Mouse (Mus musculus) hindbrain, embryonic 14.5 days (tissue): ENCODE results near the gene Plet1. TPM values are rescaled to one million over a fixed set of nuclear protein-coding genes. Genes with fewer than 3 reads are reported as not detected.

ENCODE experiments used
- ATAC-seq: fragments of 200-750 bp; cut with Nextera tagmentation; 2 replicates; pipeline ENCODE4 v1.8.0; 2017; ENCODE audit warnings: moderate number of reproducible peaks, mild to moderate bottlenecking, moderate TSS enrichment, moderate library complexity; ENCODE audit not compliant: low FRiP score
- DNase-seq: peaks from one replicate; pipeline ENCODE4 v3.0.0-alpha.2; 2015; ENCODE audit warnings: low spot score
- H3K27ac ChIP-seq: fragments of 300-500 bp; sonication (generic); 2 replicates; pipeline ENCODE4 v1.5.1; 2014; ENCODE audit warnings: mild to moderate bottlenecking, moderate library complexity
- H3K27me3 ChIP-seq: fragments of 300-500 bp; sonication (generic); 2 replicates; pipeline ENCODE4 v1.6.1; 2014; ENCODE audit warnings: mild to moderate bottlenecking, low read length, mixed read lengths; ENCODE audit not compliant: control insufficient read depth, insufficient read depth
- H3K36me3 ChIP-seq: fragments of 300-500 bp; sonication (generic); replicated peaks from 2 replicates; pipeline ENCODE4 v1.6.1; 2014; ENCODE audit not compliant: control insufficient read depth, insufficient read depth
- H3K4me1 ChIP-seq: fragments of 300-500 bp; sonication (generic); replicated peaks from 2 replicates; pipeline ENCODE4 v1.6.1; 2014; ENCODE audit warnings: antibody characterized with exemption, low read length, mixed read lengths; ENCODE audit not compliant: control insufficient read depth, insufficient read depth
- H3K4me2 ChIP-seq: fragments of 300-500 bp; sonication (generic); replicated peaks from 2 replicates; pipeline ENCODE4 v1.6.1; 2014; ENCODE audit warnings: mild to moderate bottlenecking, moderate library complexity
- H3K4me3 ChIP-seq: fragments of 300-500 bp; sonication (generic); replicated peaks from 2 replicates; pipeline ENCODE4 v1.5.1; 2014; ENCODE audit warnings: mild to moderate bottlenecking, low read length
- H3K9ac ChIP-seq: fragments of 300-500 bp; sonication (generic); 2 replicates; pipeline ENCODE4 v1.6.1; 2014
- H3K9me3 ChIP-seq: fragments of 300-500 bp; sonication (generic); 2 replicates; pipeline ENCODE4 v1.6.1; 2016; ENCODE audit warnings: low read length; ENCODE audit not compliant: control insufficient read depth
- WGBS: fragments of 180-500 bp; shearing (Covaris S2); extraction: QIAGEN DNeasy Blood & Tissue Kit; methylation state at CpG from one replicate; pipeline ENCODE4 v1.1.7; 2014; 5-methylcytosine and 5-hydroxymethylcytosine counted together
- polyA plus RNA-seq: library from polyadenylated mRNA; unstranded; fragments of >200 nt; fragmentation: Nextera tagmentation; extraction: Ambion mirVana; gene quantifications from 2 replicates; pipeline ENCODE4 v1.2.1, GENCODE M21; 2014

The Plet1 gene
- polyA plus RNA-seq, 1 experiment from 2014 or later, result 0.24 TPM

- no peak for DNase-seq
- Histone ChIP-seq H3K4me1 (0 out of 2 replicates have a peak, but pooled peaks cover 7% of the 10 kb centered on the region), H3K27ac (no peak overlapping the region), H3K4me2 (no peak overlapping the region), H3K9ac (no peak overlapping the region), H3K9me3 (no peaks in the 10 kb centered on the region), H3K36me3 (no peaks in the 10 kb centered on the region), H3K4me3 (no peak overlapping the region), H3K27me3 (no peaks in the 10 kb centered on the region)
- 84% methylated on average over 2 of the region's 2 CpGs for WGBS
- ATAC-seq, result no peak
Measured at GRCm38 (mm10) chr9:50491531-50492045, 2.7 kb upstream of the Plet1 start.

GRCm38 (mm10) chr9:50493777-50494176, 548 bp upstream of the Plet1 start:
- no peak overlapping the region for H3K4me3 ChIP-seq
- ATAC-seq, result no peak
- 69% methylated on average over 2 of the region's 2 CpGs for WGBS

GRCm38 (mm10) chr9:50495405-50496150, 1.3 kb downstream of the Plet1 start:
- Histone ChIP-seq H3K27ac (no peak overlapping the region), H3K9ac (no peak overlapping the region), H3K4me3 (no peak overlapping the region), H3K4me1 (0 out of 2 replicates have a peak, but pooled peaks cover 7% of the 10 kb centered on the region), H3K9me3 (no peaks in the 10 kb centered on the region), H3K27me3 (no peaks in the 10 kb centered on the region), H3K36me3 (no peaks in the 10 kb centered on the region), H3K4me2 (0 out of 2 replicates have a peak overlapping the region, but pooled peaks have one; percentile 8)
- ATAC-seq, result no peak
- DNase-seq, result no peak
- WGBS, result 70% methylated on average over 10 of the region's 10 CpGs

More at GRCm38 (mm10) chr9:50493777-50494176, 548 bp upstream of the Plet1 start:
- Histone ChIP-seq H3K27me3 (no peaks in the 10 kb centered on the region), H3K36me3 (no peaks in the 10 kb centered on the region), H3K9ac (no peak overlapping the region), H3K4me1 (0 out of 2 replicates have a peak, but pooled peaks cover 7% of the 10 kb centered on the region), H3K9me3 (no peaks in the 10 kb centered on the region), H3K4me2 (no peak overlapping the region), H3K27ac (no peak overlapping the region)
- no peak for DNase-seq

GRCm38 (mm10) chr9:50496151-50496505, 1.8 kb downstream of the Plet1 start:
- no peaks in the 10 kb centered on the region for H3K9me3 ChIP-seq
- no peak overlapping the region for H3K4me3 ChIP-seq
- ATAC-seq, result no peak
- H3K9ac ChIP-seq, result no peak overlapping the region
- no peak overlapping the region for H3K27ac ChIP-seq
- 15% methylated on average over 6 of the region's 6 CpGs for WGBS
- H3K27me3 ChIP-seq, result no peaks in the 10 kb centered on the region
- 0 out of 2 replicates have a peak overlapping the region, but pooled peaks have one; percentile 8 for H3K4me2 ChIP-seq
- H3K36me3 ChIP-seq, result no peaks in the 10 kb centered on the region
- DNase-seq, result no peak
- H3K4me1 ChIP-seq, result 0 out of 2 replicates have a peak, but pooled peaks cover 7% of the 10 kb centered on the region

GRCm38 (mm10) chr9:50496546-50496945, 2.2 kb downstream of the Plet1 start:
- Histone ChIP-seq H3K9ac (no peak overlapping the region), H3K4me3 (no peak overlapping the region), H3K9me3 (no peaks in the 10 kb centered on the region), H3K4me2 (0 out of 2 replicates have a peak overlapping the region, but pooled peaks have one; percentile 8), H3K4me1 (0 out of 2 replicates have a peak, but pooled peaks cover 7% of the 10 kb centered on the region), H3K27ac (no peak overlapping the region), H3K36me3 (no peaks in the 10 kb centered on the region), H3K27me3 (no peaks in the 10 kb centered on the region)
- ATAC-seq (no peak), DNase-seq (no peak)
- WGBS, result 21% methylated on average over 6 of the region's 6 CpGs

- DNase-seq (no peak), ATAC-seq (no peak)
- Histone ChIP-seq H3K4me2 (no peak overlapping the region), H3K36me3 (no peaks in the 10 kb centered on the region), H3K27me3 (no peaks in the 10 kb centered on the region), H3K27ac (no peak overlapping the region), H3K9me3 (no peaks in the 10 kb centered on the region), H3K4me3 (no peak overlapping the region), H3K9ac (no peak overlapping the region), H3K4me1 (0 out of 2 replicates have a peak, but pooled peaks cover 7% of the 10 kb centered on the region)
- WGBS, result 75% methylated on average over 6 of the region's 6 CpGs
Measured at GRCm38 (mm10) chr9:50497076-50497475, 2.8 kb downstream of the Plet1 start.

GRCm38 (mm10) chr9:50497536-50497935, 3.2 kb downstream of the Plet1 start:
- ATAC-seq (no peak), DNase-seq (no peak)
- whole genome bisulfite sequencing, result 92% methylated on average over 2 of the region's 2 CpGs
- H3K27me3 ChIP-seq, result no peaks in the 10 kb centered on the region
- H3K4me2 ChIP-seq, result no peak overlapping the region
- 0 out of 2 replicates have a peak, but pooled peaks cover 7% of the 10 kb centered on the region for H3K4me1 ChIP-seq
- H3K9ac ChIP-seq, result no peak overlapping the region
- H3K27ac ChIP-seq, result no peak overlapping the region
- H3K9me3 ChIP-seq, result no peaks in the 10 kb centered on the region
- no peak overlapping the region for H3K4me3 ChIP-seq
- no peaks in the 10 kb centered on the region for H3K36me3 ChIP-seq

GRCm38 (mm10) chr9:50498815-50499214, 4.5 kb downstream of the Plet1 start:
- H3K4me2 ChIP-seq, result no peak overlapping the region
- no peaks in the 10 kb centered on the region for H3K36me3 ChIP-seq
- ATAC-seq (no peak), DNase-seq (no peak)
- H3K9me3 ChIP-seq, result no peaks in the 10 kb centered on the region
- H3K4me3 ChIP-seq, result no peak overlapping the region
- 0 out of 2 replicates have a peak, but pooled peaks cover 7% of the 10 kb centered on the region for H3K4me1 ChIP-seq
- no peaks in the 10 kb centered on the region for H3K27me3 ChIP-seq
- no peak overlapping the region for H3K27ac ChIP-seq
- H3K9ac ChIP-seq, result no peak overlapping the region
- WGBS, result 87% methylated on average over 16 of the region's 16 CpGs

GRCm38 (mm10) chr9:50499781-50500180, 5.5 kb downstream of the Plet1 start:
- 84% methylated on average over 3 of the region's 3 CpGs for WGBS
- 0 out of 2 replicates have a peak, but pooled peaks cover 7% of the 10 kb centered on the region for H3K4me1 ChIP-seq
- ATAC-seq, result no peak
- no peaks in the 10 kb centered on the region for H3K36me3 ChIP-seq
- no peak overlapping the region for H3K27ac ChIP-seq
- no peak overlapping the region for H3K9ac ChIP-seq
- no peak for DNase-seq
- H3K4me2 ChIP-seq, result peak overlapping the region; percentile 52; the same call in 1 of the 2 replicates
- no peaks in the 10 kb centered on the region for H3K27me3 ChIP-seq
- H3K4me3 ChIP-seq, result no peak overlapping the region
- no peaks in the 10 kb centered on the region for H3K9me3 ChIP-seq
